Mouse (Mus musculus): ENCODE measurements around the gene Ogg1. TPM values are rescaled to one million over a fixed set of nuclear protein-coding genes. Genes with fewer than 3 reads are reported as not detected.

Gene Ogg1
- polyA plus RNA-seq, 1 experiment from 2014 or later: 17.4 TPM

GRCm38 (mm10) chr6:113343177-113344092, 16.7 kb downstream of the Ogg1 start, which contains the start of gene Camk1:
Gene Camk1, minus strand, starts transcription at chr6:113343984.
- WGBS: 10% methylated on average over 32 of the region's 32 CpGs
- Histone ChIP-seq H3K4me2 (replicated peaks; ENCODE audit: low read depth, low read length) (peak within 1 kb of the TSS; percentile 88), H3K27me3 (ENCODE audit: insufficient read depth, low read length) (no peaks in the 10 kb centered on the region), H3K9ac (replicated peaks; ENCODE audit: low read length) (peak within 1 kb of the TSS; percentile 92), H3K36me3 (ENCODE audit: insufficient read depth, low read length) (peaks cover 27% of the 10 kb centered on the region), H3K27ac (ENCODE audit: low read length) (peak within 1 kb of the TSS; percentile 75), H3K4me1 (ENCODE audit: insufficient read depth, low read length) (peaks cover 37% of the 10 kb centered on the region), H3K4me3 (ENCODE audit: low read length) (peak within 1 kb of the TSS; percentile 83), H3K9me3 (ENCODE audit: low read length) (no peaks in the 10 kb centered on the region)
- ATAC-seq (ENCODE audit: low FRiP score, low TSS enrichment): peak; percentile 94

- Histone ChIP-seq H3K4me1 (ENCODE audit: insufficient read depth, low read length) (peaks cover 37% of the 10 kb centered on the region), H3K36me3 (ENCODE audit: insufficient read depth, low read length) (peaks cover 19% of the 10 kb centered on the region), H3K4me2 (replicated peaks; ENCODE audit: low read depth, low read length) (peak overlapping the region; percentile 88; the same call in 1 of the 2 replicates), H3K4me3 (ENCODE audit: low read length) (no peak overlapping the region), H3K9ac (replicated peaks; ENCODE audit: low read length) (peak overlapping the region; percentile 92), H3K9me3 (ENCODE audit: low read length) (no peaks in the 10 kb centered on the region), H3K27me3 (ENCODE audit: insufficient read depth, low read length) (no peaks in the 10 kb centered on the region), H3K27ac (ENCODE audit: low read length) (peak overlapping the region; percentile 75)
- WGBS: 35% methylated on average over 2 of the region's 2 CpGs
- peak; percentile 9; the same call in 1 of the 2 replicates for ATAC-seq (ENCODE audit: low FRiP score, low TSS enrichment)
Measured at GRCm38 (mm10) chr6:113344321-113344720, 17.5 kb downstream of the Ogg1 start.

- Histone ChIP-seq H3K4me1 (ENCODE audit: insufficient read depth, low read length) (peaks cover 29% of the 10 kb centered on the region), H3K9me3 (ENCODE audit: low read length) (no peaks in the 10 kb centered on the region), H3K27ac (ENCODE audit: low read length) (no peak overlapping the region), H3K9ac (replicated peaks; ENCODE audit: low read length) (no peak overlapping the region), H3K27me3 (ENCODE audit: insufficient read depth, low read length) (no peaks in the 10 kb centered on the region), H3K36me3 (ENCODE audit: insufficient read depth, low read length) (no peaks in the 10 kb centered on the region), H3K4me2 (replicated peaks; ENCODE audit: low read depth, low read length) (no peak overlapping the region), H3K4me3 (ENCODE audit: low read length) (no peak overlapping the region)
- no peak for ATAC-seq (ENCODE audit: low FRiP score, low TSS enrichment)
- 73% methylated on average over 4 of the region's 4 CpGs for WGBS
Measured at GRCm38 (mm10) chr6:113346897-113347296, 20.1 kb downstream of the Ogg1 start.

GRCm38 (mm10) chr6:113350538-113350937, 23.8 kb downstream of the Ogg1 start:
- Histone ChIP-seq H3K9ac (replicated peaks; ENCODE audit: low read length) (no peak overlapping the region), H3K4me2 (replicated peaks; ENCODE audit: low read depth, low read length) (no peak overlapping the region), H3K4me1 (ENCODE audit: insufficient read depth, low read length) (0 out of 2 replicates have a peak, but pooled peaks cover 2% of the 10 kb centered on the region), H3K4me3 (ENCODE audit: low read length) (no peak overlapping the region), H3K36me3 (ENCODE audit: insufficient read depth, low read length) (no peaks in the 10 kb centered on the region), H3K27ac (ENCODE audit: low read length) (no peak overlapping the region), H3K9me3 (ENCODE audit: low read length) (no peaks in the 10 kb centered on the region), H3K27me3 (ENCODE audit: insufficient read depth, low read length) (no peaks in the 10 kb centered on the region)
- ATAC-seq (ENCODE audit: low FRiP score, low TSS enrichment): no peak

- WGBS: 80% methylated on average over 1 of the region's 1 CpGs
- ATAC-seq (ENCODE audit: low FRiP score, low TSS enrichment): no peak
Measured at GRCm38 (mm10) chr6:113351161-113351560, 24.4 kb downstream of the Ogg1 start.

GRCm38 (mm10) chr6:113351653-113352052, 24.9 kb downstream of the Ogg1 start:
- no peak overlapping the region for H3K9ac ChIP-seq (replicated peaks; ENCODE audit: low read length)
- ATAC-seq (ENCODE audit: low FRiP score, low TSS enrichment): no peak
- 60% methylated on average over 10 of the region's 10 CpGs for WGBS
- H3K36me3 ChIP-seq (ENCODE audit: insufficient read depth, low read length): no peaks in the 10 kb centered on the region
- H3K4me2 ChIP-seq (replicated peaks; ENCODE audit: low read depth, low read length): no peak overlapping the region
- no peak overlapping the region for H3K4me3 ChIP-seq (ENCODE audit: low read length)
- 0 out of 2 replicates have a peak, but pooled peaks cover 2% of the 10 kb centered on the region for H3K4me1 ChIP-seq (ENCODE audit: insufficient read depth, low read length)
- no peaks in the 10 kb centered on the region for H3K9me3 ChIP-seq (ENCODE audit: low read length)
- H3K27me3 ChIP-seq (ENCODE audit: insufficient read depth, low read length): no peaks in the 10 kb centered on the region
- no peak overlapping the region for H3K27ac ChIP-seq (ENCODE audit: low read length)

More at GRCm38 (mm10) chr6:113351161-113351560, 24.4 kb downstream of the Ogg1 start:
- Histone ChIP-seq H3K4me1 (ENCODE audit: insufficient read depth, low read length) (0 out of 2 replicates have a peak, but pooled peaks cover 2% of the 10 kb centered on the region), H3K27me3 (ENCODE audit: insufficient read depth, low read length) (no peaks in the 10 kb centered on the region), H3K4me3 (ENCODE audit: low read length) (no peak overlapping the region), H3K27ac (ENCODE audit: low read length) (no peak overlapping the region), H3K4me2 (replicated peaks; ENCODE audit: low read depth, low read length) (no peak overlapping the region), H3K9ac (replicated peaks; ENCODE audit: low read length) (no peak overlapping the region), H3K9me3 (ENCODE audit: low read length) (no peaks in the 10 kb centered on the region), H3K36me3 (ENCODE audit: insufficient read depth, low read length) (no peaks in the 10 kb centered on the region)

- Histone ChIP-seq H3K9me3 (ENCODE audit: low read length) (no peaks in the 10 kb centered on the region), H3K9ac (replicated peaks; ENCODE audit: low read length) (no peak overlapping the region), H3K4me1 (ENCODE audit: insufficient read depth, low read length) (0 out of 2 replicates have a peak, but pooled peaks cover 2% of the 10 kb centered on the region), H3K36me3 (ENCODE audit: insufficient read depth, low read length) (no peaks in the 10 kb centered on the region), H3K4me2 (replicated peaks; ENCODE audit: low read depth, low read length) (no peak overlapping the region), H3K27ac (ENCODE audit: low read length) (no peak overlapping the region), H3K27me3 (ENCODE audit: insufficient read depth, low read length) (no peaks in the 10 kb centered on the region), H3K4me3 (ENCODE audit: low read length) (no peak overlapping the region)
- ATAC-seq (ENCODE audit: low FRiP score, low TSS enrichment): no peak
- 71% methylated on average over 3 of the region's 3 CpGs for WGBS
Measured at GRCm38 (mm10) chr6:113352820-113353219, 26.0 kb downstream of the Ogg1 start.

- ATAC-seq (ENCODE audit: low FRiP score, low TSS enrichment): no peak
Measured at GRCm38 (mm10) chr6:113353696-113354095, 26.9 kb downstream of the Ogg1 start.

GRCm38 (mm10) chr6:113361476-113361875, 34.7 kb downstream of the Ogg1 start:
- Histone ChIP-seq H3K4me3 (ENCODE audit: low read length) (no peak overlapping the region), H3K36me3 (ENCODE audit: insufficient read depth, low read length) (no peaks in the 10 kb centered on the region), H3K27me3 (ENCODE audit: insufficient read depth, low read length) (no peaks in the 10 kb centered on the region), H3K4me2 (replicated peaks; ENCODE audit: low read depth, low read length) (no peak overlapping the region), H3K27ac (ENCODE audit: low read length) (no peak overlapping the region), H3K9ac (replicated peaks; ENCODE audit: low read length) (no peak overlapping the region), H3K4me1 (ENCODE audit: insufficient read depth, low read length) (no peaks in the 10 kb centered on the region), H3K9me3 (ENCODE audit: low read length) (no peaks in the 10 kb centered on the region)
- ATAC-seq (ENCODE audit: low FRiP score, low TSS enrichment): no peak
- WGBS: 70% methylated on average over 4 of the region's 4 CpGs

More at GRCm38 (mm10) chr6:113353696-113354095, 26.9 kb downstream of the Ogg1 start:
- Histone ChIP-seq H3K27me3 (ENCODE audit: insufficient read depth, low read length) (no peaks in the 10 kb centered on the region), H3K9ac (replicated peaks; ENCODE audit: low read length) (no peak overlapping the region), H3K36me3 (ENCODE audit: insufficient read depth, low read length) (no peaks in the 10 kb centered on the region), H3K4me2 (replicated peaks; ENCODE audit: low read depth, low read length) (no peak overlapping the region), H3K27ac (ENCODE audit: low read length) (no peak overlapping the region), H3K4me1 (ENCODE audit: insufficient read depth, low read length) (0 out of 2 replicates have a peak, but pooled peaks cover 2% of the 10 kb centered on the region), H3K9me3 (ENCODE audit: low read length) (no peaks in the 10 kb centered on the region), H3K4me3 (ENCODE audit: low read length) (no peak overlapping the region)
- 63% methylated on average over 3 of the region's 3 CpGs for WGBS

- Histone ChIP-seq H3K9ac (replicated peaks; ENCODE audit: low read length) (no peak overlapping the region), H3K27me3 (ENCODE audit: insufficient read depth, low read length) (no peaks in the 10 kb centered on the region), H3K27ac (ENCODE audit: low read length) (no peak overlapping the region), H3K4me2 (replicated peaks; ENCODE audit: low read depth, low read length) (no peak overlapping the region), H3K36me3 (ENCODE audit: insufficient read depth, low read length) (no peaks in the 10 kb centered on the region), H3K4me3 (ENCODE audit: low read length) (no peak overlapping the region), H3K4me1 (ENCODE audit: insufficient read depth, low read length) (no peaks in the 10 kb centered on the region), H3K9me3 (ENCODE audit: low read length) (no peaks in the 10 kb centered on the region)
- no peak for ATAC-seq (ENCODE audit: low FRiP score, low TSS enrichment)
- WGBS: 94% methylated on average over 1 of the region's 1 CpGs
Measured at GRCm38 (mm10) chr6:113362241-113362640, 35.5 kb downstream of the Ogg1 start.

All from kidney, embryonic 16.5 days (tissue).